Mouse (Mus musculus) hindbrain, embryonic 12.5 days (tissue): ENCODE data around the gene Klhdc4. TPM values are rescaled to one million over a fixed set of nuclear protein-coding genes. Genes with fewer than 3 reads are reported as not detected.

Source experiments
- ATAC-seq: fragments of 200-750 bp; cut with Nextera tagmentation; 2 replicates; pipeline ENCODE4 v1.8.0; 2017; ENCODE audit warnings: moderate TSS enrichment; ENCODE audit not compliant: low FRiP score
- H3K27ac ChIP-seq: fragments of 300-500 bp; sonication (generic); 2 replicates; pipeline ENCODE4 v1.5.1; 2016; ENCODE audit warnings: mild to moderate bottlenecking
- H3K27me3 ChIP-seq: fragments of 300-500 bp; sonication (generic); 2 replicates; pipeline ENCODE4 v1.6.1; 2016; ENCODE audit warnings: mild to moderate bottlenecking
- H3K36me3 ChIP-seq: fragments of 300-500 bp; sonication (generic); 2 replicates; pipeline ENCODE4 v1.6.1; 2016; ENCODE audit warnings: mild to moderate bottlenecking
- H3K4me1 ChIP-seq: fragments of 300-500 bp; sonication (generic); 2 replicates; pipeline ENCODE4 v1.6.1; 2016
- H3K4me2 ChIP-seq: fragments of 300-500 bp; sonication (generic); replicated peaks from 2 replicates; pipeline ENCODE4 v1.6.1; 2016; ENCODE audit warnings: mild to moderate bottlenecking
- H3K4me3 ChIP-seq: fragments of 300-500 bp; sonication (generic); 2 replicates; pipeline ENCODE4 v1.5.1; 2016; ENCODE audit warnings: mild to moderate bottlenecking
- H3K9ac ChIP-seq: fragments of 300-500 bp; sonication (generic); 2 replicates; pipeline ENCODE4 v1.6.1; 2016; ENCODE audit warnings: mild to moderate bottlenecking, moderate library complexity
- H3K9me3 ChIP-seq: fragments of 300-500 bp; sonication (generic); replicated peaks from 2 replicates; pipeline ENCODE4 v1.6.1; 2016; ENCODE audit warnings: mild to moderate bottlenecking
- WGBS: fragments of 180-500 bp; shearing (Covaris S2); methylation state at CpG from one replicate; pipeline ENCODE4 v1.1.7; 2016; 5-methylcytosine and 5-hydroxymethylcytosine counted together
- polyA plus RNA-seq: library from polyadenylated mRNA; unstranded; fragments of >200 nt; fragmentation: Nextera tagmentation; extraction: Ambion mirVana; gene quantifications from 2 replicates; pipeline ENCODE4 v1.2.1, GENCODE M21; 2016

The Klhdc4 gene
- polyA plus RNA-seq, 1 experiment from 2014 or later, result 43.0 TPM

GRCm38 (mm10) chr8:121861276-121861675 lies 31.9 kb upstream of the Klhdc4 start:
- Histone ChIP-seq H3K27me3 (no peaks in the 10 kb centered on the region), H3K4me3 (no peak overlapping the region), H3K9ac (no peak overlapping the region), H3K4me1 (peaks cover 8% of the 10 kb centered on the region; the same call in 1 of the 2 replicates), H3K4me2 (no peak overlapping the region), H3K27ac (no peak overlapping the region), H3K9me3 (no peaks in the 10 kb centered on the region), H3K36me3 (no peaks in the 10 kb centered on the region)
- no peak for ATAC-seq
- 65% methylated on average over 6 of the region's 6 CpGs for WGBS

- no peak overlapping the region for H3K27ac ChIP-seq
- no peak overlapping the region for H3K4me3 ChIP-seq
- no peaks in the 10 kb centered on the region for H3K27me3 ChIP-seq
- no peak overlapping the region for H3K9ac ChIP-seq
- no peaks in the 10 kb centered on the region for H3K9me3 ChIP-seq
- H3K4me2 ChIP-seq, result no peak overlapping the region
- no peak for ATAC-seq
- H3K36me3 ChIP-seq, result no peaks in the 10 kb centered on the region
- WGBS, result 43% methylated on average over 2 of the region's 2 CpGs
- peaks cover 8% of the 10 kb centered on the region; the same call in 1 of the 2 replicates for H3K4me1 ChIP-seq
These were observed 28.4 kb upstream of the Klhdc4 start for GRCm38 (mm10) chr8:121857747-121858146.

- Histone ChIP-seq H3K4me2 (no peak overlapping the region), H3K27me3 (no peaks in the 10 kb centered on the region), H3K9me3 (no peaks in the 10 kb centered on the region), H3K9ac (no peak overlapping the region), H3K27ac (no peak overlapping the region), H3K4me1 (peaks cover 8% of the 10 kb centered on the region; the same call in 1 of the 2 replicates), H3K36me3 (no peaks in the 10 kb centered on the region), H3K4me3 (no peak overlapping the region)
- no peak for ATAC-seq
- 48% methylated on average over 9 of the region's 9 CpGs for whole genome bisulfite sequencing
These were observed 28.0 kb upstream of the Klhdc4 start for GRCm38 (mm10) chr8:121857331-121857730.

GRCm38 (mm10) chr8:121856071-121856746 lies 26.8 kb upstream of the Klhdc4 start:
- Histone ChIP-seq H3K4me2 (no peak overlapping the region), H3K9me3 (no peaks in the 10 kb centered on the region), H3K36me3 (no peaks in the 10 kb centered on the region), H3K4me1 (peaks cover 14% of the 10 kb centered on the region), H3K27me3 (peaks cover 7% of the 10 kb centered on the region), H3K9ac (no peak overlapping the region), H3K27ac (no peak overlapping the region), H3K4me3 (no peak overlapping the region)
- no peak for ATAC-seq
- WGBS, result 84% methylated on average over 14 of the region's 14 CpGs

- Histone ChIP-seq H3K9me3 (no peaks in the 10 kb centered on the region), H3K4me2 (no peak overlapping the region), H3K4me3 (no peak overlapping the region), H3K27ac (no peak overlapping the region), H3K36me3 (no peaks in the 10 kb centered on the region), H3K9ac (no peak overlapping the region), H3K27me3 (peaks cover 7% of the 10 kb centered on the region), H3K4me1 (peaks cover 22% of the 10 kb centered on the region)
- 79% methylated on average over 2 of the region's 2 CpGs for WGBS
- no peak for ATAC-seq
These were observed 24.2 kb upstream of the Klhdc4 start for GRCm38 (mm10) chr8:121853586-121853985.

- 61% methylated on average over 7 of the region's 7 CpGs for WGBS
- no peak for ATAC-seq
- H3K9me3 ChIP-seq, result no peaks in the 10 kb centered on the region
- H3K27me3 ChIP-seq, result peaks cover 7% of the 10 kb centered on the region
- H3K4me3 ChIP-seq, result no peak overlapping the region
- no peak overlapping the region for H3K4me2 ChIP-seq
- H3K4me1 ChIP-seq, result peaks cover 19% of the 10 kb centered on the region
- H3K9ac ChIP-seq, result no peak overlapping the region
- H3K27ac ChIP-seq, result no peak overlapping the region
- H3K36me3 ChIP-seq, result no peaks in the 10 kb centered on the region
These were observed 23.1 kb upstream of the Klhdc4 start for GRCm38 (mm10) chr8:121852464-121852863.

- Histone ChIP-seq H3K4me3 (no peak overlapping the region), H3K4me1 (peaks cover 14% of the 10 kb centered on the region), H3K4me2 (no peak overlapping the region), H3K27ac (no peak overlapping the region), H3K36me3 (no peaks in the 10 kb centered on the region), H3K9me3 (no peaks in the 10 kb centered on the region), H3K9ac (peak overlapping the region; percentile 44; the same call in 1 of the 2 replicates), H3K27me3 (peaks cover 7% of the 10 kb centered on the region)
- 45% methylated on average over 7 of the region's 7 CpGs for WGBS
- no peak for ATAC-seq
These were observed 22.3 kb upstream of the Klhdc4 start for GRCm38 (mm10) chr8:121851716-121852115.

- Histone ChIP-seq H3K4me2 (peak overlapping the region; percentile 47), H3K4me1 (peaks cover 14% of the 10 kb centered on the region), H3K9me3 (no peaks in the 10 kb centered on the region), H3K36me3 (no peaks in the 10 kb centered on the region), H3K4me3 (peak overlapping the region; percentile 3; the same call in 1 of the 2 replicates), H3K27ac (no peak overlapping the region), H3K27me3 (peaks cover 7% of the 10 kb centered on the region), H3K9ac (peak overlapping the region; percentile 44; the same call in 1 of the 2 replicates)
- 7% methylated on average over 24 of the region's 24 CpGs for WGBS
- peak; percentile 79 for ATAC-seq
These were observed 21.6 kb upstream of the Klhdc4 start for GRCm38 (mm10) chr8:121850821-121851470.

GRCm38 (mm10) chr8:121850436-121850820 lies 21.1 kb upstream of the Klhdc4 start:
- H3K27ac ChIP-seq, result no peak overlapping the region
- peak overlapping the region; percentile 47 for H3K4me2 ChIP-seq
- 46% methylated on average over 12 of the region's 12 CpGs for WGBS
- H3K9me3 ChIP-seq, result no peaks in the 10 kb centered on the region
- H3K36me3 ChIP-seq, result no peaks in the 10 kb centered on the region
- H3K4me3 ChIP-seq, result 0 out of 2 replicates have a peak overlapping the region, but pooled peaks have one; percentile 3
- H3K4me1 ChIP-seq, result peaks cover 14% of the 10 kb centered on the region
- no peak for ATAC-seq
- H3K27me3 ChIP-seq, result peaks cover 7% of the 10 kb centered on the region
- peak overlapping the region; percentile 23; the same call in 1 of the 2 replicates for H3K9ac ChIP-seq

- peaks cover 7% of the 10 kb centered on the region for H3K27me3 ChIP-seq
- ATAC-seq, result no peak
- no peaks in the 10 kb centered on the region for H3K9me3 ChIP-seq
- H3K27ac ChIP-seq, result no peak overlapping the region
- H3K4me2 ChIP-seq, result no peak overlapping the region
- no peaks in the 10 kb centered on the region for H3K36me3 ChIP-seq
- 18% methylated on average over 6 of the region's 6 CpGs for WGBS
- H3K4me1 ChIP-seq, result peaks cover 14% of the 10 kb centered on the region
- H3K9ac ChIP-seq, result no peak overlapping the region
- no peak overlapping the region for H3K4me3 ChIP-seq
These were observed 20.6 kb upstream of the Klhdc4 start for GRCm38 (mm10) chr8:121850018-121850417.

- H3K27ac ChIP-seq, result no peak overlapping the region
- WGBS, result 76% methylated on average over 9 of the region's 9 CpGs
- no peak overlapping the region for H3K4me2 ChIP-seq
- H3K9me3 ChIP-seq, result no peaks in the 10 kb centered on the region
- H3K27me3 ChIP-seq, result peaks cover 7% of the 10 kb centered on the region
- no peaks in the 10 kb centered on the region for H3K36me3 ChIP-seq
- H3K4me3 ChIP-seq, result no peak overlapping the region
- H3K4me1 ChIP-seq, result peaks cover 14% of the 10 kb centered on the region
- no peak for ATAC-seq
- no peak overlapping the region for H3K9ac ChIP-seq
These were observed 19.9 kb upstream of the Klhdc4 start for GRCm38 (mm10) chr8:121849303-121849702.

- no peaks in the 10 kb centered on the region for H3K9me3 ChIP-seq
- no peaks in the 10 kb centered on the region for H3K36me3 ChIP-seq
- peaks cover 14% of the 10 kb centered on the region for H3K4me1 ChIP-seq
- H3K4me3 ChIP-seq, result no peak overlapping the region
- H3K4me2 ChIP-seq, result no peak overlapping the region
- 69% methylated on average over 10 of the region's 10 CpGs for WGBS
- H3K27me3 ChIP-seq, result peaks cover 7% of the 10 kb centered on the region
- no peak overlapping the region for H3K9ac ChIP-seq
- no peak overlapping the region for H3K27ac ChIP-seq
- ATAC-seq, result no peak
These were observed 19.1 kb upstream of the Klhdc4 start for GRCm38 (mm10) chr8:121848495-121848894.
